Mouse (Mus musculus) erythroblast, embryonic 14.5 days (primary cell): ENCODE measurements at regions not wholly inside any gene's neighbourhood (a gene's known extent, or its start where the extent isn't known, plus 50 kb on each side); places are given as distances from the start of the nearest gene placed in this dataset.

Experiments
- GATA1 ChIP-seq: IDR thresholded peaks from 2 replicates; pipeline ENCODE4 v1.6.1; 2012; ENCODE audit warnings: low read length, inconsistent platforms, mixed read lengths
- TAL1 ChIP-seq: IDR thresholded peaks from 3 replicates; pipeline ENCODE4 v1.6.1; 2012; ENCODE audit warnings: low read length, inconsistent platforms, mixed read lengths

- TF ChIP-seq GATA1: no peak
- no peak for TF ChIP-seq TAL1
These were observed 155.8 kb upstream of the Jun start for GRCm38 (mm10) chr4:95207783-95208182.
